Mouse (Mus musculus) myocyte (in vitro differentiated cells): ENCODE measurements around the gene Sox5. TPM values are rescaled to one million over a fixed set of nuclear protein-coding genes. Genes with fewer than 3 reads are reported as not detected.

Source experiments
- H3K27me3 ChIP-seq: one replicate; pipeline ENCODE4 v1.6.1; 2011; ENCODE audit not compliant: control insufficient read depth, insufficient read depth, insufficient read length
- H3K36me3 ChIP-seq: one replicate; pipeline ENCODE4 v1.6.1; 2011; ENCODE audit not compliant: control insufficient read depth, insufficient read depth
- H3K4me2 ChIP-seq: one replicate; pipeline ENCODE4 v1.6.1; 2011; ENCODE audit warnings: low read depth, control low read depth
- H3K4me3 ChIP-seq: one replicate; pipeline ENCODE4 v1.5.1; 2011; ENCODE audit warnings: mild to moderate bottlenecking, control low read depth, moderate library complexity
- H3K79me2 ChIP-seq: one replicate; pipeline ENCODE4 v1.6.1; 2011; ENCODE audit not compliant: control insufficient read depth, insufficient read depth
- H3ac ChIP-seq: one replicate; pipeline ENCODE4 v1.6.1; 2011; ENCODE audit not compliant: control insufficient read depth, insufficient read length
- CEBPB ChIP-seq: IDR thresholded peaks from 2 replicates; pipeline ENCODE4 v1.6.1; 2011; ENCODE audit warnings: mild to moderate bottlenecking, moderate library complexity; ENCODE audit not compliant: poor library complexity, insufficient read depth, severe bottlenecking
- E2F4 ChIP-seq: IDR thresholded peaks from one replicate; pipeline ENCODE4 v1.6.1; 2011; ENCODE audit warnings: mild to moderate bottlenecking, control low read depth, moderate library complexity; ENCODE audit not compliant: insufficient read depth
- MAX ChIP-seq: IDR thresholded peaks from one replicate; pipeline ENCODE4 v1.6.1; 2011; ENCODE audit warnings: low read depth, mild to moderate bottlenecking, control low read depth
- MYOD1 ChIP-seq, 3 experiments: IDR thresholded peaks; one replicate each; pipeline ENCODE4 v1.6.1; 2011; ENCODE audit warnings: control low read depth in 2 of 3, low read depth in 2 of 3, mild to moderate bottlenecking in 2 of 3, moderate library complexity in 1 of 3; ENCODE audit not compliant: insufficient read length in 2 of 3, control insufficient read depth in 1 of 3
- MYOG ChIP-seq, 3 experiments: IDR thresholded peaks; one replicate each; pipeline ENCODE4 v1.6.1; 2011; ENCODE audit warnings: control low read depth in 2 of 3, low read depth in 2 of 3, mild to moderate bottlenecking in 2 of 3; ENCODE audit not compliant: insufficient read length in 2 of 3, control insufficient read depth in 1 of 3, insufficient read depth in 1 of 3
- POLR2A ChIP-seq: IDR thresholded peaks from one replicate; pipeline ENCODE4 v1.6.1; 2011; ENCODE audit warnings: low read depth, mild to moderate bottlenecking, control low read depth, moderate library complexity; ENCODE audit not compliant: insufficient read length
- POLR2AphosphoS2 ChIP-seq: IDR thresholded peaks from one replicate; pipeline ENCODE4 v1.6.1; 2011; ENCODE audit warnings: low read depth, control low read depth; ENCODE audit not compliant: insufficient read length
- REST ChIP-seq: IDR thresholded peaks from one replicate; pipeline ENCODE4 v1.6.1; 2011; ENCODE audit warnings: mild to moderate bottlenecking, control low read depth, moderate library complexity; ENCODE audit not compliant: insufficient read depth, insufficient read length
- SRF ChIP-seq: IDR thresholded peaks from one replicate; pipeline ENCODE4 v1.6.1; 2011; ENCODE audit warnings: low read depth; ENCODE audit not compliant: control insufficient read depth, insufficient read length
- TCF12 ChIP-seq: IDR thresholded peaks from one replicate; pipeline ENCODE4 v1.6.1; 2011; ENCODE audit warnings: mild to moderate bottlenecking, control low read depth; ENCODE audit not compliant: poor library complexity, insufficient read depth, severe bottlenecking
- TCF3 ChIP-seq: IDR thresholded peaks from one replicate; pipeline ENCODE4 v1.6.1; 2011; ENCODE audit warnings: low read depth, control low read depth; ENCODE audit not compliant: insufficient read length
- USF1 ChIP-seq: IDR thresholded peaks from one replicate; pipeline ENCODE4 v1.6.1; 2011; ENCODE audit warnings: low read depth, mild to moderate bottlenecking, control low read depth, moderate library complexity
- polyA plus RNA-seq: library from polyadenylated mRNA; unstranded; fragments of >200 nt; fragmentation: generic; extraction: Trizol; gene quantifications from one replicate; pipeline ENCODE4 v1.2.1, GENCODE M21; 2012; ENCODE audit warnings: missing spikeins

Gene Sox5
- polyA plus RNA-seq, 1 experiment, result 0.50 TPM

GRCm38 (mm10) chr6:143857376-143857775 is 924.4 kb downstream of the Sox5 start:
- Histone ChIP-seq H3K4me2 (no peak overlapping the region), H3K36me3 (no peaks in the 10 kb centered on the region), H3K27me3 (no peaks in the 10 kb centered on the region), H3K79me2 (no peaks in the 10 kb centered on the region), H3K4me3 (no peak overlapping the region), H3ac (no peak overlapping the region)
- TF ChIP-seq CEBPB, result no peak
- no peak for TF ChIP-seq E2F4
- no peak for TF ChIP-seq POLR2AphosphoS2
- TF ChIP-seq POLR2A, result no peak
- TF ChIP-seq SRF, result no peak
- no peak for TF ChIP-seq TCF12
- TF ChIP-seq MAX, result no peak
- no peak for TF ChIP-seq MYOG (IDR thresholded peaks at IDR 0.05; ENCODE audit: control insufficient read depth in 1 of 3, insufficient read depth in 1 of 3, insufficient read length in 2 of 3, low read depth in 2 of 3)
- no peak for TF ChIP-seq REST
- TF ChIP-seq TCF3, result no peak
- TF ChIP-seq USF1, result no peak

- Histone ChIP-seq H3K27me3 (no peaks in the 10 kb centered on the region), H3ac (no peak overlapping the region), H3K4me2 (no peak overlapping the region), H3K36me3 (no peaks in the 10 kb centered on the region), H3K4me3 (no peak overlapping the region), H3K79me2 (no peaks in the 10 kb centered on the region)
- TF ChIP-seq SRF, result no peak
- no peak for TF ChIP-seq MYOG (IDR thresholded peaks at IDR 0.05; ENCODE audit: control insufficient read depth in 1 of 3, insufficient read depth in 1 of 3, insufficient read length in 2 of 3, low read depth in 2 of 3)
- TF ChIP-seq TCF3, result no peak
- TF ChIP-seq TCF12, result no peak
- TF ChIP-seq REST, result no peak
- no peak for TF ChIP-seq MYOD1 (IDR thresholded peaks at IDR 0.05; ENCODE audit: control insufficient read depth in 1 of 3, insufficient read length in 2 of 3, low read depth in 2 of 3)
- TF ChIP-seq CEBPB, result no peak
- no peak for TF ChIP-seq POLR2A
- no peak for TF ChIP-seq E2F4
- TF ChIP-seq USF1, result no peak
- TF ChIP-seq MAX, result no peak
- TF ChIP-seq POLR2AphosphoS2, result no peak
Measured at GRCm38 (mm10) chr6:143855421-143855820, 926.4 kb downstream of the Sox5 start.

- H3K27me3 ChIP-seq, result no peaks in the 10 kb centered on the region
- no peaks in the 10 kb centered on the region for H3K79me2 ChIP-seq
- H3ac ChIP-seq, result no peak overlapping the region
- TF ChIP-seq MYOG (IDR thresholded peaks at IDR 0.05; ENCODE audit: control insufficient read depth in 1 of 3, insufficient read depth in 1 of 3, insufficient read length in 2 of 3, low read depth in 2 of 3) (no peak), MAX (no peak), USF1 (no peak), POLR2A (no peak), TCF3 (no peak), MYOD1 (IDR thresholded peaks at IDR 0.05; ENCODE audit: control insufficient read depth in 1 of 3, insufficient read length in 2 of 3, low read depth in 2 of 3) (no peak), POLR2AphosphoS2 (no peak), E2F4 (no peak), TCF12 (no peak), SRF (no peak)
- H3K36me3 ChIP-seq, result no peaks in the 10 kb centered on the region
- no peak overlapping the region for H3K4me2 ChIP-seq
- H3K4me3 ChIP-seq, result no peak overlapping the region
Measured at GRCm38 (mm10) chr6:143854031-143854430, 927.7 kb downstream of the Sox5 start.

- no peak overlapping the region for H3ac ChIP-seq
- no peak overlapping the region for H3K4me2 ChIP-seq
- no peaks in the 10 kb centered on the region for H3K79me2 ChIP-seq
- H3K27me3 ChIP-seq, result no peaks in the 10 kb centered on the region
- H3K36me3 ChIP-seq, result no peaks in the 10 kb centered on the region
- H3K4me3 ChIP-seq, result no peak overlapping the region
- no peak for TF ChIP-seq SRF
- TF ChIP-seq MYOD1 (IDR thresholded peaks at IDR 0.05; ENCODE audit: control insufficient read depth in 1 of 3, insufficient read length in 2 of 3, low read depth in 2 of 3), result no peak
Measured at GRCm38 (mm10) chr6:143845761-143846160, 936.0 kb downstream of the Sox5 start.

- H3K36me3 ChIP-seq, result no peaks in the 10 kb centered on the region
Measured at GRCm38 (mm10) chr6:143844701-143844970, 937.1 kb downstream of the Sox5 start.

More at GRCm38 (mm10) chr6:143844701-143844970, 937.1 kb downstream of the Sox5 start:
- TF ChIP-seq POLR2A (no peak), MYOD1 (IDR thresholded peaks at IDR 0.05; ENCODE audit: control insufficient read depth in 1 of 3, insufficient read length in 2 of 3, low read depth in 2 of 3) (no peak), E2F4 (no peak), TCF12 (no peak), USF1 (no peak), POLR2AphosphoS2 (no peak), REST (no peak), SRF (no peak), MAX (no peak)
- no peaks in the 10 kb centered on the region for H3K79me2 ChIP-seq
- no peak overlapping the region for H3K4me2 ChIP-seq
- H3K4me3 ChIP-seq, result no peak overlapping the region
- no peak overlapping the region for H3ac ChIP-seq
- H3K27me3 ChIP-seq, result no peaks in the 10 kb centered on the region
